Mouse (Mus musculus) hindbrain, postnatal 0 days (tissue): ENCODE measurements at regions not wholly inside any gene's neighbourhood (a gene's known extent, or its start where the extent isn't known, plus 50 kb on each side); places are given as distances from the start of the nearest gene placed in this dataset.
A peak's percentile ranks its signal among the peaks of the same experiment; 100 is the strongest.
"Not testable (repeated sequence)": the region's sequence is repeated elsewhere in the genome, so short reads cannot be mapped to it uniquely, and the experiment has no call there.

Source experiments
- ATAC-seq: fragments of 200-750 bp; cut with Nextera tagmentation; 2 replicates; pipeline ENCODE4 v1.8.0; 2017; ENCODE audit warnings: mild to moderate bottlenecking, moderate TSS enrichment, moderate library complexity
- DNase-seq: peaks from one replicate; pipeline ENCODE4 v3.0.0-alpha.2; 2015; ENCODE audit warnings: low spot score
- H3K27ac ChIP-seq: fragments of 300-500 bp; sonication (generic); 2 replicates; pipeline ENCODE4 v1.5.1; 2014; ENCODE audit warnings: mild to moderate bottlenecking
- H3K27me3 ChIP-seq: fragments of 300-500 bp; sonication (generic); 2 replicates; pipeline ENCODE4 v1.6.1; 2014; ENCODE audit warnings: low read length, mixed read lengths; ENCODE audit not compliant: insufficient read depth
- H3K36me3 ChIP-seq: fragments of 300-500 bp; sonication (generic); 2 replicates; pipeline ENCODE4 v1.6.1; 2014; ENCODE audit warnings: low read length, mixed read lengths; ENCODE audit not compliant: insufficient read depth
- H3K4me1 ChIP-seq: fragments of 300-500 bp; sonication (generic); 2 replicates; pipeline ENCODE4 v1.6.1; 2014; ENCODE audit warnings: antibody characterized with exemption, low read length, mixed read lengths; ENCODE audit not compliant: insufficient read depth
- H3K4me2 ChIP-seq: fragments of 300-500 bp; sonication (generic); 2 replicates; pipeline ENCODE4 v1.6.1; 2014; ENCODE audit warnings: low read depth, mild to moderate bottlenecking, low read length, moderate library complexity, mixed read lengths
- H3K4me3 ChIP-seq: fragments of 300-500 bp; sonication (generic); 2 replicates; pipeline ENCODE4 v1.5.1; 2014; ENCODE audit warnings: low read length
- H3K9ac ChIP-seq: fragments of 300-500 bp; sonication (generic); replicated peaks from 2 replicates; pipeline ENCODE4 v1.6.1; 2014; ENCODE audit warnings: mild to moderate bottlenecking, low read length, moderate library complexity, mixed read lengths
- H3K9me3 ChIP-seq: fragments of 300-500 bp; sonication (generic); 2 replicates; pipeline ENCODE4 v1.6.1; 2016; ENCODE audit warnings: low read length, mixed read lengths
- CTCF ChIP-seq: IDR thresholded peaks from 2 replicates; pipeline ENCODE4 v1.5.1; 2016; ENCODE audit warnings: antibody characterized with exemption, control low read depth, low read depth
- WGBS: fragments of 180-500 bp; shearing (Covaris S2); extraction: QIAGEN DNeasy Blood & Tissue Kit; methylation state at CpG from one replicate; pipeline ENCODE4 v1.1.7; 2014; 5-methylcytosine and 5-hydroxymethylcytosine counted together

DNA sequence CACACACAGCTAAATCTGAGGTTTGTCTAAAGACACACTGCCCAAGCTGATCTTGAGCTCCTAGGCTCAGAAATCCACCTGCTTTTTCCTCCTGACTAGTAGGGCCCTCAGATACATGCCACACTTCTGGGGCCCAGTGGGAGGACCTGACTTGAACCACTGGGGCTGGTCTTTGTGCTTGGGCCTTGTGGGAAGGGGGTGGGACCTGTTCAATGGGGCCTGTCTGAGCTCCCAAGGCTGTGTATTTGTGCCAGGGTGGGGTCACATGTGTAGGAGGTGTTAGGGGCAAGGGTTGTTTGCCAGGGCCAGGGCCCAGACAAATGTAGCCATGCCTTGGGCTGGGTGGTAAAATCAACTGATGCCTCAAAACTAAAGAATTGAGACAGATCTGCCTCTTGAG, 56.8 kb downstream of the Gm8765 start:
- ATAC-seq, H3K36me3 ChIP-seq, H3K4me2 ChIP-seq, H3K27me3 ChIP-seq, H3K4me3 ChIP-seq, DNase-seq, H3K27ac ChIP-seq, H3K9ac ChIP-seq, H3K4me1 ChIP-seq, H3K9me3 ChIP-seq: not testable (repeated sequence)

DNA sequence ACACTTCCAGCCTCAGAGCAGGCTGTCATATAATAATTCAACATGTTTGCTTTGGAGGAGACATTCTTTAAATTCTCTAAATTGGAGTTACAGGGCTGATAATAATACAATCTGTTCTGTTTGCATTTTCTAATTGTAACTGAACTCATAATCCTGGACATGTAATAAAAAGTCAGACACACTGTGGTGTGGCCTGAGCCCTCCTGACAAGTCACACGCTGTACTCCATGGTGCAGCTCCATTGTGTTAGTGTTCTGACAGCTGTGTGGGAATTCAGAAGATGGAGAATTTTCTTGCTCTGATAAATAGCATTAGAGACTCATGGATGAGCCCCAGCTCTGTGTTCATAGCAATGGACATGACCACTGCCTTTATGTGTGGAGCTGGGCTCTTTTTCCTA, 58.2 kb downstream of the Gm8765 start:
- 76% methylated on average over 1 of the region's 1 CpGs for WGBS
- not testable (repeated sequence) for ATAC-seq, DNase-seq, H3K4me1 ChIP-seq, H3K4me2 ChIP-seq, H3K4me3 ChIP-seq, H3K27me3 ChIP-seq, H3K27ac ChIP-seq, H3K9ac ChIP-seq, H3K36me3 ChIP-seq, H3K9me3 ChIP-seq

DNA sequence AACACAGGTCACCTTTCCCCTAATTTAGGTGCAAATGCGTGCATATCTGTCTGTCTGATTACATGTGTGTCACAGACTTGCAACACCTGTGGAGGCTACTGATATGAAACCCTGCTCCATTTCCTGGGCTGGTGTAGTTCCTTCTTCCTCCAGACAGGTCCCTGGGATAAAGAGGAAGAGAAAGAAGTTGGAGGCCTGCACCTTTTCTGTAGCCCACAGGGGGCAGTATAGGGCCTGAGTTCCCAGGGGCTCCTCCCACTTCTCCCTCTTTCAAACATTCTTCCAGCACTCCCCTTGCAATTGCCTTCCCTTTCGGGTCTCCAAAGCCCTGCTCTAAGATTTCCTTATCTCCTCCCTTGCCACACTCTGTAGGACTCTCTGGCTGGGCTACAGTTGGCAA, 66.5 kb downstream of the Gm8765 start:
- 0 out of 2 replicates have a peak, but pooled peaks have one; percentile 9 for TF ChIP-seq CTCF
- ATAC-seq, result no peak
- H3K9me3 ChIP-seq, result no peaks in the 10 kb centered on the region
- no peak overlapping the region for H3K27ac ChIP-seq
- WGBS, result 76% methylated on average over 2 of the region's 2 CpGs
- H3K4me1 ChIP-seq, result no peaks in the 10 kb centered on the region
- no peak for DNase-seq
- H3K9ac ChIP-seq, result no peak overlapping the region
- no peaks in the 10 kb centered on the region for H3K36me3 ChIP-seq
- H3K27me3 ChIP-seq, result no peaks in the 10 kb centered on the region
- H3K4me2 ChIP-seq, result no peak overlapping the region
- H3K4me3 ChIP-seq, result no peak overlapping the region

DNA sequence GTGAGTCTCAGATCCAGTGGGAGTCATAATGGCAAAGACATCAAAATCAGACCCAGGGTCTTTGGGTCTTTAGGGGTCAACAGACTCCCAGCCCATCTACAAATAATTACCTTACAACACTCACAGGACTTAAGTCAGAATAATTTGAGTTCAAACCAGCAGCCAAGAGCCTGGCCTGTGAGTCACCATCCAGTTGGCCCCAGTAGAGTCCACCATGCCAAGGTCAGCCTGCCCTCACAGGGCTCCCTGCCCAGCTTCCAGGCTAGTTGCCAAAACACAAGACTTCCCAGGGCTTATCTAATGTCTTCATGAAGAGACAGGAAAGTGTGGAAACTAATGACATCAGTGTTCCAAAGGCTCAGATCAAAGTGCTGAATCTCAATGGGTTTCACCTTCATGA, 81.9 kb downstream of the Gm8765 start:
- H3K27ac ChIP-seq, ATAC-seq, H3K36me3 ChIP-seq, DNase-seq, H3K4me3 ChIP-seq, H3K4me2 ChIP-seq, H3K9ac ChIP-seq, H3K27me3 ChIP-seq, H3K4me1 ChIP-seq, H3K9me3 ChIP-seq: not testable (repeated sequence)

DNA sequence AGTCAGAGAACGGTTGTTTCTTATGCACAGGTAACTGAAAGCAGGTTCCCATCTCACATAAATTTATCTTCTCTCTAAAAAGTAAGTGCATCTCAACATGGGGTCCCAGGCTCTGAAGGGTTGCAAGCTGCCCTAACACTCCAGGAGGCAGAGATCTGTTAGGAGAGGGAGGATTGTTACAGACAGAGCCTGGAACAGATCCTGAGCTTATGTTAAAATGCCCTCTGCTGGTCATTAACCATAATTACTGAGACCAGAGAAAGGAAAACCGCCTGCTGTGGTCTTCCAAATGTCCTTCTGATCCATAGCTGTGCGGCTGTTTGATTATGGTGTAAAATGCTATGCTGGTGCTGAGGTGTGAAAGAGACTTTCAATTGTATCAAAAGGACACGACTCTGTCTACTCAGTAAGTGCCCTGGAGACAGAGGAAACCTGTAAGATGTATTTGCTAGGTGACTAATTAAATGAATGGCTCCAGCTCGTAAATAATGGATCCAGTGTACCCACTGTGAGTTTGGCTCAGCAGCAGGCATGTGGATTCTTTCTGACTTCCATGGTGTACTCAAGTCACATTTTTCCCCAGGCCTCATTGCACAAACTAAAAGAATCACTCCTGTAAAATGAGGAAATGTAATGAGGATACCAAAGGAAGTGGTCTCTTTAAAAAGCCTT, 131.9 kb downstream of the Gm8765 start:
- H3K4me2 ChIP-seq, H3K9ac ChIP-seq, H3K9me3 ChIP-seq, H3K36me3 ChIP-seq, H3K4me3 ChIP-seq, H3K27ac ChIP-seq, H3K27me3 ChIP-seq, H3K4me1 ChIP-seq: not testable (repeated sequence)
- 19% methylated on average over 4 of the region's 5 CpGs for WGBS
- peak; percentile 56 for TF ChIP-seq CTCF
- ATAC-seq (peak; percentile 78), DNase-seq (peak; percentile 55)
